Mouse (Mus musculus): ENCODE data around the gene Mapt.

GRCm38 (mm10) chr11:104182141-104182540, 49.0 kb upstream of the Mapt start:
- TF ChIP-seq CTCF (conservative IDR thresholded peaks at IDR 0.05; ENCODE audit: insufficient read depth, insufficient read length, low read depth, low read length), result no peak
- TF ChIP-seq POLR2A (IDR thresholded peaks at IDR 0.05; ENCODE audit: low read depth, low read length), result no peak
